ENCODE assay signal across 18 mouse cellular contexts in genomic region chr14:79733501-79733900, GRCm38 (mm10). TPM values are rescaled to one million over a fixed set of nuclear protein-coding genes. Genes with fewer than 3 reads are reported as not detected.
"Had no signal": no experiment of that assay in that cellular context is flagged by ENCODE, and none has a peak within 500 bp of the region (broad histone marks: within the 10 kb centered on the region; RNA-seq: fewer than 3 reads in every experiment).

No protein-coding gene starts in this region.

- H3K36me3 ChIP-seq: neural tube, embryonic 12.5 days; neural tube, embryonic 13.5 days; neural tube, embryonic 15.5 days; stomach, embryonic 15.5 days had no signal

- H3K4me1 ChIP-seq: stomach, embryonic 15.5 days had no signal

- H3K27me3 ChIP-seq: neural tube, embryonic 12.5 days; neural tube, embryonic 13.5 days; neural tube, embryonic 15.5 days; stomach, embryonic 15.5 days had no signal

- H3K4me3 ChIP-seq: neural tube, embryonic 12.5 days; neural tube, embryonic 13.5 days; neural tube, embryonic 15.5 days; stomach, embryonic 15.5 days had no signal

- H3K4me2 ChIP-seq: neural tube, embryonic 12.5 days; neural tube, embryonic 13.5 days; neural tube, embryonic 15.5 days; stomach, embryonic 15.5 days had no signal

- H3K9ac ChIP-seq: neural tube, embryonic 12.5 days; neural tube, embryonic 13.5 days; neural tube, embryonic 15.5 days; stomach, embryonic 15.5 days had no signal

- H3K9me3 ChIP-seq: neural tube, embryonic 12.5 days; neural tube, embryonic 13.5 days; neural tube, embryonic 15.5 days; stomach, embryonic 15.5 days had no signal

- DNase-seq: retina, postnatal 1 day; right cerebral cortex, adult 18-20 months; right cerebral cortex, postnatal 14 days; right cerebral cortex, postnatal 25 days; right cerebral cortex, postnatal 4 days; spleen, adult 18-20 months; thymus, adult 18-20 months; thymus, adult 2 months; thymus, postnatal 14 days; thymus, postnatal 25 days; thymus, postnatal 36 days; thymus, postnatal 4 days had no signal

- H3K27ac ChIP-seq: neural tube, embryonic 12.5 days; neural tube, embryonic 13.5 days; neural tube, embryonic 15.5 days; stomach, embryonic 15.5 days; stomach, postnatal 0 days had no signal

RNA-seq across cellular contexts. Expression of gene Pcdh8, which starts 37.6 kb away (rescaled TPM):
- polyA plus RNA-seq: spleen, adult 2 months had no signal
